Mouse (Mus musculus) heart, adult 18-20 months (tissue): ENCODE data around the gene Dock3. TPM values are rescaled to one million over a fixed set of nuclear protein-coding genes. Genes with fewer than 3 reads are reported as not detected.

Experiments used
- DNase-seq, 2 experiments: peaks; one replicate each; pipeline ENCODE4 v3.0.0; 2021 to 2022; ENCODE audit warnings: mixed read lengths in 1 of 2
- microRNA-seq, 2 experiments: library from miRNA; unstranded; fragments of <30 nt; microRNA quantifications; one replicate each; pipeline ENCODE4 v1.2.0; 2022
- total RNA-seq, 2 experiments: library from RNA; stranded (reverse); gene quantifications; 2 replicates each; pipeline ENCODE4 v1.2.3; 2021

The Dock3 gene
- total RNA-seq, 2 experiments from 2014 or later = 10.8 to 11.0 TPM

GRCm38 (mm10) chr9:106888346-106888745 lies 343.4 kb downstream of the Dock3 start:
- DNase-seq = no peak

DNA sequence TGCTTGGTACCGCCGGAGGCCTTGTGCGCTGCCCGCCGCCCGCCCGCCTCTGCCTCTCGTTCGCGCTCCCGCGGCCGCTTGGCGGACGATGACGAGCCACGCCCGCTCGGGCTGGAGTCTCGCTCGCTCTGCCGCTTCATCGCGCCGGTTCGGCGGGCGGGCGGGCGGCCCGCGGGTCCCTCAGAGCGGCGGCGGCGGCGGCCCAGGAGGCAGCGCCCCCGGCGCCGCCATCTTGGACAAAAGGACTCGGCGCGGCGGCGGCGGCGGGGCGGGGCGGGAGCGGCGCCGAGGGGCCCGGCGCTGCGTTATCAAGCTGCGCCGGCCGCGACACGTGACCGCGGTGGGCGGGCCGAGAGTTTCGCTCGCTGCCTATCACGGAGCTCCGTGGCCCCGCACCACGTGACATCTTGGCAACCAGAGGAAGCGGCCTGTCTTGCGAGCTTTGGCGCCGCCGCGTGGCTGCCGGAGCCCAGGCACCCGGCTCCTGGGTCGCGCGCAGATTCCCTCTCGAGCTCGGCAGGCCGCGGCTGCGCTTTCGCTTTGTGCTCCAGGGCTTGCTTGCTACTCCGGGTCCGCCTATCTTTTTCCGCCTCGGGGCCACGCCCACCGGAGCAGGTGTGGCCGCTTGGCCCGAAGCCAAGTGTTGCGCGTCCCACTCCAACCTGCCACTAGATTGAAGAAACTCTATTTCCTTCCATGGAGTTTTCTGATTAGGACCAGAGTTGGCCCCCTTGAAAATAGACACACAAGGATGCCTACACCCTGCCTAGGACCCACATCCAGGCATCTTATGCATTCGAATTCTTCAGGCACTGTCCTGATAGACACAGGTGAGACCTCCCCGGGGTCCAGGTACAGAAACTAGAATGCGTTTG lies 344.6 kb downstream of the Dock3 start, which contains the start of gene Rbm15b:
Gene Rbm15b, minus strand, starts transcription at position 601 of the 875 bp plus-strand sequence.
- DNase-seq = peak; percentile 97 to 98

GRCm38 (mm10) chr9:106885901-106886731 lies 345.6 kb downstream of the Dock3 start:
- DNase-seq = peak; percentile 47 to 54

DNA sequence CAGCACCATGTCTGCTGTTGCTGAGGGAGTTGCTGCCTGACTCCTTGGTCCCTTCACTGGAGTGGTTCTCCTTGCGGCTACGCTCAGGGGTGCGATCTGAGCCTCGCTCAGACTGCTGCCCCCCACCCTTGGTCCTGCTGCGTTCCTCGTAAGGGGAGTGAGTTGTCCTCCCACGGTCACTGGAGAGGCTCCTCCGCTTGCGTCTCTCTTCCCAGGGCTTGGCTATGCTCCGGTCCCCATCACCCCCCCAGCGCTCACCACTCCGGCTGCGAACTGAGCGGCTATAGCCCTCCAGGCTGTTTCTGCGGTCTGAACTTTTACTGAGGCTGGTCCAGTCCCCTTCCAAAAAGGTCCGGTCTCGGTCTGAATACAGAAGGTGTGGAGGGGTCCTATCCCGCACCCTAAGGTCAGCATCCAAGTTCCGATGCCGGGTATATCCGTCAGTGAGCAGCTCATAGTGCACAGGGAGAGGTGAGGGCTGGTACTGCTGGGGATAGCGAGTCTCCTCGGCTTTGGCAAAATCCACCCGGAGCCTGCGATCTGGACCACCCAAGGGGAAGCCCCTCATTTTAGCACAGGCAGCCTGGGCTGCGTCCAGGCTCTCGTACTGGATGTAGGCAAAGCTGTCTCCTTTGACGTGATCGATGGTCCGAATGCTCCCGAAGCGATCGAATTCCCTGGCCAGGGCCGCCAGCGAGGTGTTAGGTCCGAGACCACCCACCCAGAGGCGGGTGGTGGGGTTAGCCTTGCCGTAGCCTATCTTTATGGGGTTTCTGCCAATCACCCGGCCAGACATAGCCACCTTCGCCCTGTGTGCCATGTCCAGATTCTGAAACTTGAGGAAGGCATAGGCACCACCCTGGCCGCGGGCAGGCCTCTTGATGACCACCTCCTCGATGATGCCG lies 346.5 kb downstream of the Dock3 start:
- DNase-seq = peak in 1 of 2 experiments; percentile 19

DNA sequence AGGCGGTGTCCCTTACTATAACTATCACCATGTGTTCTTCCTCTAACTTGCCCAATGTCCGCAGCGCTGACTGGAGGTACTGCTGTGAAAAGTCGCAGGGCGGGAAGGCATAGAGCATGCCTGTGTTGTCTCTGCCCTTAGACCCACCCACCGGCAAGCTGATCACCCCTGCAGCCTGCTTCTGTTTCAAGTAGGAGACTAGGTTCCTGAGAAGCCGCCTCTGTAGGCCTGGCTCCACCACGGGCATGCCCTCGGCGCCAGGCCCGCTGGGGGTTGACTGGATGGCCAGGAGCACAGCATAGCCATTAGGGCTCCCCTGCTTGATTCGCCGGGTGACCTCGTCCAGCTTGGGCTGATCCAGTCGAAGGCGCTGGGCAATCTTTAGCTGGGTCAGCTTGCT lies 347.4 kb downstream of the Dock3 start:
- DNase-seq = peak in 1 of 2 experiments; percentile 19

DNA sequence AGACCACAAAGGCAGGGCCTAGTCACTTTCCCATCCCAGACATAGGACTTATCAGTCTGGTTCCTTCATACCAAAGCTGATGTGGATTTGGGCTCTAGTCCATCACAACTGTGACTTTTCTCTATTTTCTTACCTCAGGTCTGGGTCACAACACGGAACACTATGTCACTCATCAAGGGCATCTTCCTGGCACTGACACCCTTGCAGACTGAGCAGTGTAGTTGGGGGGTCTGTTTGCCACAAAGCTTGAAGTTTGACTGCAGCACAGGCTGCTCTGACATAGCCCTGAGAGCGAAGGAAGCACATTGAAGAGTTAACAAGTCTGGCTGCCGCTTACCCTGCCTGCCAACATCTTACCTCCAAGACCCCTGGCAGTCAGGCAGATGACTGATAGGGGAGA lies 348.6 kb downstream of the Dock3 start:
- DNase-seq = no peak

DNA sequence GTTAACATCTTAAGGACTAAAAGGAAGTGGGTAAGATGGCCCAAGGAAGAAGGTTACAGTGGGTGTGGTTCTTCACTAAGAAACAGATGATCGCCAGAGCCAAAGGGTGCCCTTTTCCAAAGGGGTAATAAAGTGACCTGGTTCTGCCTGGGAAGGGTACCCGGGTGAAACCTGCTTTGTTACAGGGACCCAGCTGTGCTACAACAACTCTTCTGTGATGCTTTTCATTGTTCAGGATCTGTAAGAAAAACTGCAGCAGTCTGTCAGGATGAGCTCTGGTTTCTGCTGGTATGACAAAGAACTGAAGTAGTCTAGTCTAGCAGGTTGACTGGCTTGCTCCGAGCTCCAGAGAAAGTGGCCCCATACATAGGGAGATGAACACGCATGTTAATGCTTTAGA lies 349.5 kb downstream of the Dock3 start:
- DNase-seq = no peak

- DNase-seq = no peak
Observed at GRCm38 (mm10) chr9:106881071-106881755, 350.5 kb downstream of the Dock3 start.

DNA sequence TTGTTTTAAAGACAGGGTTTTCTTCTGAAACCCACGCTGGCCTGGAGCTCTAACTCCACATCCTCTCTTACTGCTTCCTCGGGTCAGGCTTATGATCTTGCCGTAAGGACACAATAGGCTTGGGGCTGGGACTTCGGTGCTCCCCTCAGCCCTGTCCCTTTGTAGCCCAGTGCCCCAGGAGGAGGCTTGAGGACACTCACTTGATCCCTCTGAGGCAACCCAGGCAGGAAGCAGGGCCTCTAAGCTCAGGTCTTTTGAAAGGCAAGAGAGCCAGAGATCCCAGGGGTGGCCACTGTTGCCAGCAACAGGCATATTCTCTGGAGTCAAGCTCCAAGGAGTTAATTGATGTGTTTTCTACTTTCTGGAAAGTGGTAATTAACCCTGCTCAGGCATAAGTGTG lies 352.2 kb downstream of the Dock3 start:
- no peak for DNase-seq

- DNase-seq = no peak
Observed at GRCm38 (mm10) chr9:106876666-106877065, 355.0 kb downstream of the Dock3 start.

GRCm38 (mm10) chr9:106874216-106874615 lies 357.5 kb downstream of the Dock3 start:
- DNase-seq = no peak

- DNase-seq = no peak
Observed at GRCm38 (mm10) chr9:106858036-106858435, 373.7 kb downstream of the Dock3 start.

DNA sequence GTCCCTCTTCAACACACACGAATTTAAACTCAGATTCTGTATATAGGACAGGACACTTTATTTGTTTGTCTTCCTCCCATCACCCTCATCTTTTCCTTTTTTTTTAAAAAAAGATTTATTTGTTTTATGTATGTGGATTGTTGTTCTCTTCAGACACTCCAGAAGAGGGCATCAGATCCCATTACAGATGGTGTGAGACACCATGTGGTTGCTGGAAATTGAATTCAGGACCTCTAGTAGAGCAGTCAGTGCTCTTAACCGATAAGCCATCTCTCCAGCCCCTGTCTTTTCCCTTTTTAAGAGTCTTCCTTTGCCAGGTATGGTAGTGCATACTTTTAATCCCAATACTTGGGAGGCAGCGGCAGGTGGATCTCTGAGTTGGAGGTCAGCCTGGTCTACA lies 375.0 kb downstream of the Dock3 start:
- DNase-seq = no peak

Small RNAs within 50 kb of the gene (microRNA-seq; reads per million reads assigned to microRNA genes)
- gene Gm22238 = 0 to 0.27 reads per million in 2 experiments

Other genes starting within 250 kb of the Dock3 start
- gene Mapkapk3, start 58.0 kb upstream of the Dock3 start, total RNA-seq = 10 to 100 TPM; 29.4 to 30.3 TPM
- gene Cish, start 64.1 kb upstream of the Dock3 start, total RNA-seq = 100 to 1,000 TPM; 120 to 131 TPM
- gene Hemk1, start 106.4 kb upstream of the Dock3 start, total RNA-seq = 10 to 100 TPM; 20.4 to 22.7 TPM
- gene 6430571L13Rik, start 108.7 kb upstream of the Dock3 start, total RNA-seq = 1 to 10 TPM; 3.5 to 5.3 TPM
- gene Cacna2d2, start 167.7 kb upstream of the Dock3 start, total RNA-seq = 10 to 100 TPM; 14.8 TPM